Mouse (Mus musculus) spleen, postnatal 14 days (tissue): Measurements from ENCODE around the gene Nxn.

ENCODE experiments used
- DNase-seq, 2 experiments: peaks; one replicate each; pipeline ENCODE4 v3.0.0; 2021 to 2022; ENCODE audit warnings: low spot score in 2 of 2

The Nxn gene

DNA sequence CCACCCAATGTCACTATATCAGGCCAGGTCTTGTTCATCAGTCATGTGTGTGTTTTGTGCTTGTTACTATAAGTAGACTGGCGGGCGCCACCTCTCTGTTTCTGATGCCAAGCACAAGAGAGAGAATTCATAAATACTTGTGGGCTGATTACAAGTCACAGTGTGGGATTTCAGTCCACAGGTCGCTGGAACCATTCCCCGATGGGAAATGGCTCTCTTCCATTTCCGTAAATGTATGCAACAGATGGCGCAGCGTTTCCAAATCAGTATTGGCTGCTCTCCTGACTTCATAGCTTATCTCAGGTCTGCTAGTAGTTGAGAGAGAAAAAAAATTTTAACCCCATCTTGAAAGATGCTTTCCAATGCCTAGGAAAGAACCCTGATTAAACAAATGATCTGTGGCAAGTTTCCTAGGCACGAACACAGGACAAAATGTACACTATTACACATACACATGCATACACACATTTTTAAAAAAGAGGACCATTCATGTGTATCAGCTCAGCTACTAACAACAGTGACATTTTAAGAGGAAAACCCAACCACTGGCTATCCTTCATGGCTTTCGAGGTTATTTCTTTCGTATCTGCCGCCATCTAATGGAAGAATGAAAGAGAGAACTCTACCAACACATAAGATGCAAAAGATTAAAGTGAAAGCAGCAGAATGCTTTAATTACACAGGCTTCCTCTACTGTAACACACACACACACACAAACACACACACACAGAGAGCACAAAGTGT, 819 bp upstream of the Nxn start:
- no peak for DNase-seq

DNA sequence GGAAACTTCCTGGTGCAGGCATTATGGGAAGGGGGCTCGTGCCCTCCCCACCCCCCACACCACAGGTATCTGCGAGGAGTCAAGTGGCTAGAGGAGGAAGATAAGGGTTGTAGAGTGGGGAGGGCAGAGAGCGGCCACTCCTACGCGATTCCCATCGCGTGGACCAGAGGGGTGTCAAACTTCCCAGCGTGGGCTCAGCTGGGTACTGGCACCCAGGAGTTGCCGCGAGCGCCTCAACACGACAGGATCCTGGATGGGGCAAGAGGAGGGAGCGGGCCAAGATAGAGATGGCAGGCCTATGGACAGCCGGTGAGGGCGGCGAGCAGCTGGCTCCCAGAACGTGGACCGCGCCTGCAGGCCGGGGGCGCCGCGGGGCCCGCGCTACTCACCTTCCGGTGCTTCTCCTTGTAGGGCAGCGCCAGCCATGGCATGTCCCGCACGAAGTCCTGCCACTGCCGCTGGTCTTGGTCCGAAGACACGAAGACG, 585 bp downstream of the Nxn start:
- no peak for DNase-seq

DNA sequence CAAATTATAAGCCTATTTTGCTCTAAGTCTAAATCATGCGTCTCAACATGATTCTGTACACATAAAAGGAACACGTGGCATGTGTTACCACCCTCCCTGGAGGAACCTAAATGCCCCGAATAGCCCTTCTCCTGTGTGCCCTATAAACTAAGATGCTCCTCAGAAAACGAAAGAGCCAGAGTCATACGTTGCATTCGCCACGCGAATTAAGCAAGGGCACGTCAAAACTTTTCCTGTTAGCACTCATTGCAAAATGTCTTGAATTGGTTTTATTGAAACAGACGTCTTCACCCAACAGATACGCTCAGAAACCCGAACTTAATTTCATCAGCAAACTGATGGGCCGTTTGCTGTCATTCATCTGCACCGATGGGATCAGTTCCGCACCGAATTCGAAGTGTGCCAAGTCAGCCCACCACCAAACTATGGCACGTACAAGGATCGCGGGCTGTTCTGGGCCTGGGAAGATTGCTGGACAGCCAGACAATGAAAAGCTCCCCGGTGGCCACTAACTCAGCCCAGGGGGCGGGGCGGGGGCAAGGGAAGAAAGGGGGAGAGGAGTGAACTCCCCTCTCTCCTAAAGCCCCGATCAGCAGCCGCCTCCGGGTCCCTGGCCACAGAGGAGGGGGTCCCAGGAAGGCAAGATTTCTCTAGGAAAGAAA, 1.2 kb downstream of the Nxn start:
- DNase-seq = no peak

DNA sequence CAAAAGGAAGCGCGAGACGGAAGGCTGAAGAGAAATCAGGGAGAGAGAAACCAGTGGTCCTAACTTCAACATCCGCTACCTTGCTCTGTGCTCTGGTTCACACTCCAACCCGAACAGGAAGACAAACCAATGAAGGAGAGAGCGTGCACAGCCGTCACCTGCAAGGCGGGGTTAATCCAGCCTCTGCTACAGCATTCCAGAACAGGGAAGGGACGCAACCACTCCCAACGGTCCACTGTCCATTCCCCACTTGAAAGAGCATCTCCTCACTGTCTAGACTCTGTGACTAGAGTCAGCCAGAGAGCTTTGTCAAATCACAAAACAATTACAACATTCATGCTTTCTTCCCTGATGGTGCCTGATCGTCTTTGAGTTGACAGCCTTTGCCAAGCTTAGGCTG, 5.9 kb downstream of the Nxn start:
- no peak for DNase-seq

DNA sequence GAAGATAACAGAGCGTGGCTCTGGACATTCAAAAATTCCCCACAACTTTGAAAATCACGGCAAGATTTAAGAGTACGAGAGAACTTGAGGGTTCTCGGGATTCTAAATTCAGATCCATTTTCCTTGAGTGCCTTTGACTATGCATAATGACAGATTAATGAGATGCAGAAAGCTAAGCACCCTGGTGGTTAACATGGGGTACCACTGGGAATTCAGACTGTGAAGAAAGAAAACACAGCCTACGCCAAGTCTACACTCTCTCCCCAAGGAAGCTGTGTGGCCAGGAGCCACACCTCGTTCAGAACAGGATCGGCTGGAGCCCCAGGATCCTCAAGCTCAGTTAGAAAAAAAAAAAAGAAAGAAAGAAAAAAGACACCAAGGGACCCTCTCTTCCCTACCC, 6.4 kb downstream of the Nxn start:
- no peak for DNase-seq

DNA sequence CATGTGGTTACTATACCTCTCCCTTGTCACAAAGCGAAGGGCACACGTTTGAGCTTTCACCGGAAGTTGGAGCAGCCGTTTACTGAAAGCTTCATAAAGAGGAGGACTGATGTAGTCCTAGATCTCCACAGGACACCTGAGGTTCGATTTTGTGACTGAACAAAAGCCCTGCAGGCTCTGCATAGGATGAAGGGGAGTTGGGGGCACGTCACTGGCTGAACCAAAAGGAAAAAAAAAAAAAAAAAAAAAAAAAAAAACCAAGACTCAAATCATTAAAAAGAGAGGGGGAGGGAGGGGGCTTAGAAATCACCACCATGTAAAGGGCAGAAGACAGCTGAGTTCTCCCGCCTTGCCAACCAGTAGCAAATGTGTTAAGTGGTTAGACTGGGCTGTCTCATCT, 10.2 kb downstream of the Nxn start:
- DNase-seq = no peak

DNA sequence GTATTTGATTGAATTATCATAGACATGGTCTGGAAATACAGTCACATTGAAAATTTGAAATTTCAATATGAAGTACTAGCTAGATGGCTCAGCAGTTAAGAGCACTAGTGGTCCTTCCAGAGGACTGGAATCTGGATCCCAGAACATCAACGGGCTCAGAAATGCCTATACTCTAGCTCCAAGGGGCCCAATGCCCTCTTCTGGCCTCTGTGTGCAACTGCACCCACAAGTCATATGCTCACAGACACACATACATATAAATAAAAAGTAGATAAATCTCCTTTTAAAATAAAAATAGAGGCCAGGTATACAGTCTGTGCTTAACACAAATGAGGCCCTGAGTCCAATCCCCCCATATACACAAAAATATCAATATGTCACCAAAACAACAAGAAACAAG, 11.8 kb downstream of the Nxn start:
- DNase-seq = no peak

DNA sequence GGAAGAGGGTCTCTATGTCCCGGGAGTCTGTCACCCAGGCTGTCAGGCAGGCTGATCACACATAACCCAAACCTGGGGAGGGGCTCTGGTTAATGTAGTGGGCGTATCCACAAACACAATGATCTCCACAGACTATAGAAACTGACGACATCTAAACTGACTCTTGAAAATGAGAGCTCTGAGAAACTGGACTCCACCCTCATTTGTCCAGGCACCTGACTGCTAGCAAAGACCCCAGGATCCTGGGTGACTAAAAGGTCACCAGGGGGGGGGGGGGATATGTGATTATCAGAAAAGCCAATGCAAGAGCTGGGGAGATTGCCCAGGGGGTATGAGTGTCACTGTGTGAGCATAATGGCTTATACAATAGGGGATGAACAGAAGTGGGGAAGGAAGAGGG, 13.2 kb downstream of the Nxn start:
- DNase-seq = no peak

DNA sequence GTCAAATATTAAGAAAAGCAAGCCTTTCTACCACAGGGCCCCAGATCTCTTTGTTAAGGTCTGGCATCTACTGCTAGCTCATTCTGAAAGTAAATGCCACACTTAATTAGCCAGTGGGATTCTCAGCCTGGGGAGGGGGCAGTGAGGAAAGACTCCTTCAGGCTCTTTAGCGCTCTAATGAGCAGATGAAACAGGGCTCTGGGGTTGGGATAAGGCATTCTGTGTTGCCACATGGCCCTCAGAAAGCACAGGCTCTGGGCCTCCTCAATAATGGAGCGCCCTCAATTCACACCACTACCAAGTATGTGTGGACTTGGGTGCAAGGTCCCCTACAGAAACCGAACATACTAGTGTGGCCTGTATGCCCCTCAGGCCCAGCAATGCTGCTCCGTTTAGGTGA, 13.9 kb downstream of the Nxn start:
- DNase-seq = no peak

DNA sequence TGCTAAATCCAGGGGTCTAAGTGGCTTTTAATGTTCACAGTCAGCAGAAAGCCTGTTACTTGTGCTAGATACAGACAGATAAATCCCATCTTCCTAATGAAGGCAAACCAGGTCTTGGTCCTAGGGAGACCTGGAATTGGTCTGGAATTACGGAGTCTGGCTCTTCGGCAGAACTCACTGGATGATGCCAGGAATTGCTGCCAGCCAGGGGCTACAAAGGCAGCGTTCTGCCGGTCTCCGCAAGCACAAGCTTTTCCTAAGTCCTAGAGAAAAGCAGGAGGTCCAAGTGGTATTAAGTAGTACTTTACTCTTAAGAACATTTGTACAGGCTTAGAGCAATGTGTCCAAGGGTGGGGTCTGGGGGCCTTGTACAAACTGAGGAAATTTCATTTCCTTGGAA, 14.6 kb downstream of the Nxn start:
- DNase-seq = no peak

DNA sequence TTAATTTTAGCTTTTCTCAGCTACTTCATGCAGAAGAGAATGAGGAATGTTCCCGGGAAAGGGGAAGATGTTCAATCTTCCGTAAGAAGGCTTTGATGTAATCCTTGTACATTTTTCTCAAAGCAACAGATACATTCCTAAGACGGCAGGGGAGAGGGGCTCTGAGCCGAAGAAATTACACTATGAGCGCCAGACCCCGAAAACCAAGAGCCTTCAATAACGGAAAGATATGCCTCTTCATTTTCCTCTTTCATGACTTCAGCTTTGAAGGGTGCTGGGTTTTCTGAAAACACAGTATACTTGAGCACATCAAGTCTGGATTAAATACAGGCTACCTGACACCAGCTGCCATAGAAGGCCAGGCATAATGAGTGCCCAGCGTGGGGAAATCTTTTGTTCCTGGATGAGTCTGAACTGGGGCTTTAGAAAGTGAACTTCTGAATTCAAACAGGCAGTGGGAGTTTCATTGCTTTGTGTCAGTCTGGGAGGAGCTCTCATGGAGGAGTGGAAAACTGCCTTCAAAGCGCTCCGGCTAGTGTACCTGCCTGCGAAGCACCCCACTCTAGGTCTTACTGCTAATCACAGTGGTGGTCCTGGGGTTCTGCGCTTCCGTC, 16.1 kb downstream of the Nxn start:
- no peak for DNase-seq

DNA sequence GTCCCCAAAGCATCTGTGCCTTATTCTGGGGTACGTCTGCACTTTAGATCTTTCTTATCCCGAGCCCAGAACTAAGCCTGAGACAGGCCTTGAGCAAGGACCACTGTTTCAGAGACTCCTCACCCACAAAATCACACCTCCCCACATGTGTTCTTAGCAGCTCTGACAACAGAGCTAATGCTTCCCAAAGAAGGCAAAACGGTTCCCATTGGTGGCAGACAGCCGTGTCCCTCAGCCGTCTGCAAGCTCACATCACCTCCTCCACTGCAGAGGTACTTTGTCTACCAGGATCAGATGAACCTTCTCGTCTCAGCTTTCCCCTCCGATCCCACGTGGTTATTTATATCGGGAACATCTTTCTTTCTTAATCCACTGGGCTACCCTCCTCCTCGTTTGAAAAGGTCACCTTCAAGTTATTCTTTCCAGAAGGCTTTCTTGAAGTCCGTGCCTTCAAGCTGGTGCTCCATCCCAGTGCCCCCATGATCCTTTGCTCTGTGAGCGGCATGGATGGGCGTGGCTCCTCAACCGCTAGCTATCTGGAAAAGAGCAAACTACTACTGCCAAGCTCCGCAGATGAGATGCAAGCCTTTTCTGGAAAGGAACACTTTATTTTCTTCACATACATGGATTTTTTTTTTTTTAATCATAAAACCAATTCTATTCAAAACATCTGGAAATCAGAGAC, 17.6 kb downstream of the Nxn start:
- no peak for DNase-seq

DNA sequence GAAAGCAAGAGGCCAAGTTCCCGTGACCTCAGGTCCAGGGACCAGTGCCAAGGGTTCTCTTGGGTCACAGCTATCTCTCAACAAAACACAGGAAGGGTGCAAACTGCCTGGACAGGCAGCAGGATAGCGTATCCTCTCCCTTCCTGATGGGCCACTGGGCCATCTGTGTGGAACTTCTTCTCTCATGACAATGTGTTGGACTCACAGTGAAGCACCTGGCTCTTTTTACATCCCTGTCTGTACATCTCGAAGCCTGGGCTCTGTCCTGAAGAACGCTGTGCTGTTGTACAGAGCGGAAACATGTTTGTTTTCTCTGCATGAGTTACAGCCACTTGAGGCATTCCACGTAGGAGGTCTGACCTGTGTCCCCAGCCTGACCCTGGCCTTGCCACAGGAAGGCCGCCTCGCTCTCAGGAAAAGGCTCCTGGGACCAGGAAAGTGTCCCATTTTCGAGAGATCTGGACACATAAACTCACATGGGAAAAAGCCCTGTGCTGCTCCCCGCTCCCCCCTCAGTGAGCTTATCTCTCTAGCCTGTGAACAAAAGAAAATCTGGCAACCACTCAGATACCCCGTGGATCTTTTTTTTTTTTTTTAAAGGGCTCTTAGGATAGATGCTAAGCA, 18.9 kb downstream of the Nxn start:
- no peak for DNase-seq

DNA sequence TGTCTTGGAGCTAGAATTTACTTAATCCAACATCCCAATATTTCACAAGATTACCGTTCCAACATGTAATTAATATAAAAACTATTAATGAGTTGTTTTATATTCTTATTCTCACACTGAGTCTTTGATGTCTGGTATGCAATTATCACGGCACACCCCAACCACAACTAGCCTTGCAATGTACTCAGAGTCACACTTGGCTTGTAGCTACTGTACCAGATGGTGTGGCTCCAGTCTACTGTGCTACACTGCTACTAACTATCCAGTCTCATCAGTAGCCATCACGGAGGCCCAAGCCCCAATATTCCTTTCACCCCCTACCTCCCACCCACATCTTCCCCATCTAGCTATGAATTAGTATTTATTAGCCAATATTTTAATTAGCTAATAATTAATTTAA, 22.5 kb downstream of the Nxn start:
- DNase-seq = no peak

DNA sequence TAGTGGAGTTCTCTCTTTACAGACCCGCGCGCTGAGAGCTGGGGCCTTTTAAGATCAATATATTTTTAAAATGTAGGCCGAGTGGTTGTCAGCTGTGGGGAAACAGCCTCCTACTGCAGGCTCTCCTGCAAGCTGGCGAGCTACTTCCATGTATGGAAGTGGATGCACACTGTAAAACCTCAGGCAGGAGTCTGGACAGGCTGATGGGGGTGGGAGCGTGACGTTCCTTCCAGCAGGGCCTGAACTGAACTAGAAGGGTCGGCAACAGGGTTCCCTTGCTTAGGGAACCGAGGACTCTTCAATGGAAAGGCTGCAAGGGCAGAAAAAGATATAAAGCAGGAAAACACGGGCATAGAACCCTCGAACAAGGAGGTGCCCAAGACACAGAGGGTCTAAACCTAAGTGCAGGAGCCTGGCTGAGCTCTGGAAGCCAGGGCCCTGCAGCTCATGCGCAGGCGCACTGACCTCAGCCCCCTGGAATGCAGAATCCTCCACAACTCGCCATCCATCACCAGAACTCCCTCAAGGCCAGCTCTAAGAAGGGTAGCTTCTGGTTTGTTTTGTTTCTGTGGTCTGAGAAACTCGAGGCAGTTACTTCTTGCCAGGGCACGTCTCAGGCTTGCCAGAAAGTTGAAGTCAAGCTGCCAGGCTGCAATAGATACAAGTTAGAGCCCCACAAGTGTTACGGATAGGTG, 24.3 kb downstream of the Nxn start:
- DNase-seq = no peak

DNA sequence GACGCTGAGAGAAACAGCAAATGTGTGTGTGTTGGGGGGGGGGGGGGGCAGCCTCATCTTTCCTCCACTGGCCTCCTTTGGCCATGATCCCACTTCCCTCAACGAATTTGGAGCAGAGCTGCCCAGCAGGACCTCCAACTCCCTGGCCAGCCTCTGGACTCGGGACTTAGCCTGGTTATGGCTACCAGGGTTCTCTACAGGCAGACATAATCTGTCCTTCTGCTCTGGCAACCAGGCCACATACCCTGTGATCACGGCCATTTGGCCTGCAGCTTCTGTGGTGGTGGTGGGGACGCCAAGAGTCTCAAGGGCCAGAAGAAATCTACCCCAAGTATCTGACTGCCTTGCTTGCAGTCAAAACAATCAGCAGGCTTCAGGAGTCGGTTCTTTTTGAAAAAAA, 26.4 kb downstream of the Nxn start:
- DNase-seq = no peak

DNA sequence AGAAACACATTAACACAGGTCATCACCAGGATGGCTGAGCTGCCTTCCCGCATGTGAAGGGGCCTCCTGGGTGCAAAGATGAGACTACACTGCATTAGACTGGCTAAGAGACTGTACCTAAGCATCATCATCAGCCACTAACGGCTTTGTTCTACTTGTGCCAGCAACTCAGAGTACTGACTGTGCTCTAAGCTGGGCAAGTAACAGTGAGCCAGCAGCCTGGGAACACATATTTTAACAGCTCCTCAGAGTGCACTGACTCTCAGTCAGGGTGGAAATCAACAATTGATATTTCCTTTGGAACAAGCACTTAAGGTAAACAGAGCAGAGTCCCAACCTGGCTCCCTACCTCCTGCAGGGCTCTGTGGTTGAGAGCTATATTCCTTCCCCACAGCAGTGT, 26.8 kb downstream of the Nxn start:
- DNase-seq = no peak

DNA sequence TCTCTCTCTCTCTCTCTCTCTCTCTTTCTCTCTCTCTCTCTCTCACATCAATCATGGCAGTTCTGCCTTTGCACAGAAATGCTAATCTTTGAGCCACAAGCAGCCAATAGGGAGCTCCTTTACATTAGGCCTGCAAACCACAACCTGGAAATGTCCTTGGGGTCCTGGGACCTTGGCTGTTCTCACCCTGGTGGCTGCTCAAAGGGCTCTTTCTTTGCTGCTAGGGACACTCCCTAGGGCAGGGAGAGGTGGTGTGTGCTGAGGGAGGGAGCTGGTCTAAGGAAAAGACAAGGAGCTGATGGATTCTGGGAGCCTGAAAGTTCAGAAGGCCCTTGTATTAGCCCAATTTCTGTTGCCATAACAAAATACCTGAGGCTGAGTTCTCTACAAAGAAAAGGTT, 28.4 kb downstream of the Nxn start:
- no peak for DNase-seq

DNA sequence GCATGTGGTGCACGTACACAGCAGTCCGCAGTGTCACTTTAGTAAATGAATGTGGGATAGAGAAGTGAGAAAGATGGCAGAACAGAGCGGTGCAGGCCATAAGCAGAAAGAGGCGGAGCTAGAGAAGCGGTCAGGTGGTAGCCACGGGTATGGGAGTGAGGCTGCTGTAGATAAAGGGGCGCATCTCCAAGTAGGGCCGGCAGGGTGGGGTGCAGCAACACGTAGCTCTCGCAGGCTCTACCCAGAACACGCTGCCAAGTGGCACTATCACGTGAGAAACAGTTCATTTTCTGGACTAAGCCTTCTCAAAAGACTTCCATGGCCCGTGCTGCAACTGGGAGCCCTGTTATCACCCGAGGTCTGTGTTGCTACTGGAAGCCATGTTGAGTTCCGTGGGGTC, 32.2 kb downstream of the Nxn start:
- no peak for DNase-seq

DNA sequence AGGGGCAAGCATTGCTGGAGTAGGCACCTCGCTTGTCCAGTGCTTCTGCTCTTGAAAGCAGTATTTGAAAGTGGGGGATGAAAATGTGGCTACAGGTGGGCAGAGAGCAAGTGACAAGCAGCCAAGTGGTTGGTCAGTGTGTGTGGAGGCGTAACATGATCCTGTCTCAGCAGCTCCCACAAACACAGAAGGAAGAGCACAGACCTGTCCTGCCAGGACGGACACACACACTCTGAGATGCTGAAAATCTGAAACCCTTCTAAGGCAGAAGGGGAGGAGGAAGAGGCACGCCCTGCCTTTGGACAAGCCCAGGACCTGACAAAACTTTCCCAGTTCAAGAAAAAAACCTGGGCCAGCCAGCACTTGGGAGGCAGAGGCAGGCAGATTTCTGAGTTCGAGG, 34.9 kb downstream of the Nxn start:
- no peak for DNase-seq

DNA sequence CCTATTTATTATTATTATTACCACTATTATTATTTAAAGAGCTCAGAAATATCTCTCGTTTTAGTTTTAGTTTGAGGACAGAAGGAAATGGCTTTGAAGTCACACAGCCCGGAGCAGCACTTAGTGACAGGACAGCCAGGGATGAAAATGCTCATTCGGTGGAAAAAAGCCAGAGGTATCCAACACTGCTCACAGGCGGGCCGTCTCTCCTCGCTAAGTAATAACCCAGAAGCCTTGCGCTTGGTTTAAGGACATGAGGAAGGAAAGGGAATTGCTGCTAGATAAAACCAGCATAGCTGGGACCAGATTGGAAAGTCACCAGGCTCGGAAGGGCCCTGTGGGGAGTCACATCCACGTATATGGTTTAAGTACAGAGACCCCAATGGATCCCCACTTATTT, 35.3 kb downstream of the Nxn start:
- DNase-seq = no peak

DNA sequence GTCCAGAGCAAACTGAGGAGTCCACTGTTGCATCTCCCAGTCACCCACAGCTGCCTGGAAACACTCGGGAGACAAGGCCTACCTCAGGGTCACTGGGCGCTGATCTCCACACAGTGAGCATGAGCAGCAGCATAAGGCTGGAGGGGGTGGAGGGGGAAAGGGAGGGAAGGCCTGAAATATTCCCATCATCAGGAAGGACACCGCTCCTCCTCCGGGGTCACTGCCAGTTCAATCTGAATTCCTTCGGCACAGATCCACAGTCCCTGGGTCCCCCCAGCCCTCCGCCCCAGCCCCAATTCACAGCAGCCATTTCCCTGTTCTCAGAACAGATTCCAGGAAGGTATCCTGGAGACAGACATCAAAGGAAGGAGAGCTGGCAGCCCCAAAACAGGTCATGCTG, 35.8 kb downstream of the Nxn start:
- DNase-seq = no peak
